ENCODE assay signal across 12 mouse cellular contexts in genomic region chr16:38724256-38724655, GRCm38 (mm10). TPM values are rescaled to one million over a fixed set of nuclear protein-coding genes. Genes with fewer than 3 reads are reported as not detected.
DNase-seq lines count a peak whose midpoint lies in the region; ATAC-seq and TF ChIP-seq lines count a peak whose summit lies in the region.
"Had no signal": no experiment of that assay in that cellular context is flagged by ENCODE, and none has a peak within 500 bp of the region (broad histone marks: within the 10 kb centered on the region; RNA-seq: fewer than 3 reads in every experiment).

No protein-coding gene starts in this region.

- no peaks in the 10 kb centered on the region for H3K36me3 ChIP-seq in kidney, embryonic 16.5 days (ENCODE audit: insufficient read depth, low read length)
- H3K36me3 ChIP-seq in stomach, embryonic 16.5 days (ENCODE audit: control insufficient read depth, insufficient read depth, low read length) = no peaks in the 10 kb centered on the region
- H3K36me3 ChIP-seq in stomach, postnatal 0 days (ENCODE audit: control insufficient read depth, insufficient read depth, low read length) = no peaks in the 10 kb centered on the region

- WGBS in kidney, embryonic 16.5 days = 70% methylated on average over 8 of the region's 8 CpGs
- 72% methylated on average over 8 of the region's 8 CpGs for WGBS in stomach, embryonic 16.5 days
- WGBS in stomach, postnatal 0 days = 78% methylated on average over 8 of the region's 8 CpGs

- intact Hi-C loops in gastrocnemius, adult 2 months (cut with DNase I) = loop anchor here (10.0 kb wide), 1 partner anchor 189 kb away; no protein-coding TSS in a partner anchor

- peak overlapping the region; percentile 63 for H3K4me3 ChIP-seq in gastrocnemius, adult 2 months
- H3K4me3 ChIP-seq in kidney, embryonic 16.5 days (ENCODE audit: low read length) = no peak overlapping the region
- H3K4me3 ChIP-seq in stomach, embryonic 16.5 days (replicated peaks; ENCODE audit: low read length) = no peak overlapping the region
- no peak overlapping the region for H3K4me3 ChIP-seq in stomach, postnatal 0 days (ENCODE audit: low read depth, low read length)
- H3K4me3 ChIP-seq: erythroblast, embryonic 14.5 days had no signal

- H3K4me2 ChIP-seq in kidney, embryonic 16.5 days (replicated peaks; ENCODE audit: low read depth, low read length) = no peak overlapping the region
- no peak overlapping the region for H3K4me2 ChIP-seq in stomach, embryonic 16.5 days (ENCODE audit: low read depth, low read length)
- H3K4me2 ChIP-seq in stomach, postnatal 0 days (replicated peaks; ENCODE audit: low read depth) = no peak overlapping the region

- no peak overlapping the region for H3K9ac ChIP-seq in kidney, embryonic 16.5 days (replicated peaks; ENCODE audit: low read length)
- H3K9ac ChIP-seq in stomach, embryonic 16.5 days (ENCODE audit: low read length) = no peak overlapping the region
- no peak overlapping the region for H3K9ac ChIP-seq in stomach, postnatal 0 days (ENCODE audit: low read length)

- peak overlapping the region; percentile 86 for H3K27ac ChIP-seq in gastrocnemius, adult 2 months
- H3K27ac ChIP-seq in kidney, embryonic 16.5 days (ENCODE audit: low read length) = peak overlapping the region; percentile 17
- H3K27ac ChIP-seq in stomach, embryonic 16.5 days (ENCODE audit: low read length) = peak overlapping the region; percentile 64
- no peak overlapping the region for H3K27ac ChIP-seq in stomach, postnatal 0 days (replicated peaks)

- TF ChIP-seq EP300 in stomach, postnatal 0 days (optimal IDR thresholded peaks at IDR 0.05) = no peak

- TF ChIP-seq CTCF in gastrocnemius, adult 2 months (IDR thresholded peaks at IDR 0.05) = no peak
- no peak for TF ChIP-seq CTCF in stomach, postnatal 0 days (IDR thresholded peaks at IDR 0.05; ENCODE audit: low read depth)

- peaks cover 4% of the 10 kb centered on the region; the same call in 1 of the 2 replicates for H3K9me3 ChIP-seq in kidney, embryonic 16.5 days (ENCODE audit: low read length)
- H3K9me3 ChIP-seq in stomach, embryonic 16.5 days (replicated peaks; ENCODE audit: control insufficient read depth, low read length) = no peaks in the 10 kb centered on the region
- H3K9me3 ChIP-seq in stomach, postnatal 0 days (ENCODE audit: control insufficient read depth, low read length) = no peaks in the 10 kb centered on the region

- H3K27me3 ChIP-seq in kidney, embryonic 16.5 days (ENCODE audit: insufficient read depth, low read length) = no peaks in the 10 kb centered on the region
- no peaks in the 10 kb centered on the region for H3K27me3 ChIP-seq in stomach, embryonic 16.5 days (ENCODE audit: control insufficient read depth, insufficient read depth, low read length)
- H3K27me3 ChIP-seq in stomach, postnatal 0 days (ENCODE audit: control insufficient read depth, insufficient read depth, low read length) = no peaks in the 10 kb centered on the region

- no peak for ATAC-seq in kidney, embryonic 16.5 days (ENCODE audit: low FRiP score, low TSS enrichment)
- ATAC-seq in stomach, embryonic 16.5 days (ENCODE audit: insufficient read depth, low FRiP score) = no peak
- no peak for ATAC-seq in stomach, postnatal 0 days (ENCODE audit: low FRiP score, low TSS enrichment)
- no peak for ATAC-seq in megakaryocyte progenitor cell, adult 5-6 weeks (replicated peaks; ENCODE audit: poor library complexity)
- ATAC-seq: CD4-positive, CD25-positive, alpha-beta regulatory T cell, adult 4 months; intestine, postnatal 0 days; Patski had no signal

- no peaks in the 10 kb centered on the region for H3K4me1 ChIP-seq in kidney, embryonic 16.5 days (ENCODE audit: insufficient read depth, low read length)
- no peaks in the 10 kb centered on the region for H3K4me1 ChIP-seq in stomach, embryonic 16.5 days (ENCODE audit: control insufficient read depth, insufficient read depth, low read length)
- no peaks in the 10 kb centered on the region for H3K4me1 ChIP-seq in stomach, postnatal 0 days (replicated peaks; ENCODE audit: control insufficient read depth, insufficient read depth)

- peak; percentile 16 for DNase-seq in gastrocnemius, adult 2 months
- DNase-seq in gastrocnemius, postnatal 4 days (ENCODE audit: low spot score in 2 of 2) = no peak
- DNase-seq in kidney, postnatal 36 days = no peak
- no peak for DNase-seq in stomach, postnatal 0 days (ENCODE audit: low spot score)
- DNase-seq in retina, embryonic 14.5 days (ENCODE audit: low spot score) = no peak

RNA-seq across cellular contexts. Expression of gene Arhgap31, which starts 11.2 kb away (rescaled TPM):
- 10 to 100 TPM; 11.9 to 18.6 TPM for total RNA-seq in gastrocnemius, adult 2 months (2021)
- total RNA-seq in gastrocnemius, postnatal 4 days (2021) = 10 to 100 TPM; 30.1 to 31.2 TPM
- polyA plus RNA-seq in kidney, embryonic 16.5 days (2015; fragmentation: Nextera tagmentation; extraction: Ambion mirVana) = 10.8 and 13.3 TPM in 2 replicates
- 8.8 and 10.9 TPM in 2 replicates for polyA plus RNA-seq in stomach, embryonic 16.5 days (2015; fragmentation: Nextera tagmentation; extraction: Ambion mirVana)
- polyA plus RNA-seq in stomach, postnatal 0 days (2015; fragmentation: Nextera tagmentation; extraction: Ambion mirVana) = 3.1 and 3.4 TPM in 2 replicates
- 12.8 and 15.6 TPM in 2 replicates for total RNA-seq in megakaryocyte progenitor cell, adult 5-6 weeks (2015)
- 6.5 and 7.2 TPM in 2 replicates for total RNA-seq in megakaryocyte progenitor cell, adult 5-6 weeks (2017)

RNA-seq across cellular contexts. Expression of gene B4galt4, which starts 17.8 kb away (rescaled TPM):
- total RNA-seq in gastrocnemius, adult 2 months (2021) = 1 to 10 TPM; 3.3 to 7.0 TPM
- total RNA-seq in gastrocnemius, postnatal 4 days (2021) = 1 to 10 TPM; 6.8 to 8.5 TPM
- polyA plus RNA-seq in kidney, embryonic 16.5 days (2015; fragmentation: Nextera tagmentation; extraction: Ambion mirVana) = 32.7 and 34.5 TPM in 2 replicates
- polyA plus RNA-seq in stomach, embryonic 16.5 days (2015; fragmentation: Nextera tagmentation; extraction: Ambion mirVana) = 20.8 TPM in 2 replicates
- polyA plus RNA-seq in stomach, postnatal 0 days (2015; fragmentation: Nextera tagmentation; extraction: Ambion mirVana) = 9.1 and 9.3 TPM in 2 replicates
- 40.2 and 42.0 TPM in 2 replicates for total RNA-seq in megakaryocyte progenitor cell, adult 5-6 weeks (2015)
- 56.4 and 61.7 TPM in 2 replicates for total RNA-seq in megakaryocyte progenitor cell, adult 5-6 weeks (2017)
- polyA plus RNA-seq: erythroblast, embryonic 14.5 days had no signal

Comparison
In these comparisons a context has a peak if more than half of its experiments do, and no peak if none do; other contexts are left out.
1. RNA of gene B4galt4, which starts 17.8 kb away (total RNA-seq): 40.2 to 61.7 TPM in megakaryocyte progenitor cell, adult 5-6 weeks; 6.8 to 8.5 TPM in gastrocnemius, postnatal 4 days and 3.3 to 7.0 TPM in gastrocnemius, adult 2 months; every median in the first group is over 4 times any median in the second.